Mouse (Mus musculus) thymus, adult 2 months (tissue): ENCODE results near the gene Dlx3.

Experiments used
- CTCF ChIP-seq: fragments of 200-500 bp; IDR thresholded peaks from 2 replicates; pipeline ENCODE4 v1.5.1; 2012; ENCODE audit warnings: mild to moderate bottlenecking, control low read depth, low read length, moderate library complexity, borderline replicate concordance; ENCODE audit not compliant: control insufficient read depth, poor library complexity, insufficient read depth; ENCODE audit errors: extremely low read depth
- POLR2A ChIP-seq: fragments of 200-500 bp; IDR thresholded peaks from 2 replicates; pipeline ENCODE4 v1.6.1; 2012; ENCODE audit warnings: mild to moderate bottlenecking, low read length, control low read depth, moderate library complexity; ENCODE audit not compliant: control insufficient read depth, poor library complexity, insufficient read depth; ENCODE audit errors: extremely low read depth

GRCm38 (mm10) chr11:95084811-95085382 lies 35.0 kb upstream of the Dlx3 start:
- TF ChIP-seq CTCF (no peak), POLR2A (no peak)
